Mouse (Mus musculus) forebrain, embryonic 11.5 days (tissue): ENCODE measurements around the gene Gm9918. TPM values are rescaled to one million over a fixed set of nuclear protein-coding genes. Genes with fewer than 3 reads are reported as not detected.
A peak's percentile ranks its signal among the peaks of the same experiment; 100 is the strongest.

Source experiments
- ATAC-seq: fragments of 200-750 bp; cut with Nextera tagmentation; replicated peaks from 2 replicates; pipeline ENCODE4 v1.8.0; 2017; ENCODE audit warnings: moderate TSS enrichment; ENCODE audit not compliant: low FRiP score
- DNase-seq: peaks from one replicate; pipeline ENCODE4 v3.0.0-alpha.2; 2017; ENCODE audit warnings: low spot score
- H3K27ac ChIP-seq: fragments of 300-500 bp; sonication (generic); 2 replicates; pipeline ENCODE4 v1.5.1; 2014; ENCODE audit warnings: low read depth, low read length
- H3K27me3 ChIP-seq: fragments of 300-500 bp; sonication (generic); 2 replicates; pipeline ENCODE4 v1.6.1; 2014; ENCODE audit warnings: mild to moderate bottlenecking, low read length, mixed read lengths; ENCODE audit not compliant: control insufficient read depth, insufficient read depth
- H3K36me3 ChIP-seq: fragments of 300-500 bp; sonication (generic); 2 replicates; pipeline ENCODE4 v1.6.1; 2014; ENCODE audit warnings: mild to moderate bottlenecking, low read length, moderate library complexity, mixed read lengths; ENCODE audit not compliant: control insufficient read depth, insufficient read depth
- H3K4me1 ChIP-seq: fragments of 300-500 bp; sonication (generic); replicated peaks from 2 replicates; pipeline ENCODE4 v1.6.1; 2014; ENCODE audit warnings: low read length, mixed read lengths; ENCODE audit not compliant: control insufficient read depth, insufficient read depth
- H3K4me2 ChIP-seq: fragments of 300-500 bp; sonication (generic); 2 replicates; pipeline ENCODE4 v1.6.1; 2014; ENCODE audit warnings: low read depth, mild to moderate bottlenecking, low read length, moderate library complexity, mixed read lengths; ENCODE audit not compliant: severe bottlenecking
- H3K4me3 ChIP-seq: fragments of 300-500 bp; sonication (generic); 2 replicates; pipeline ENCODE4 v1.5.1; 2014; ENCODE audit warnings: low read depth, low read length
- H3K9ac ChIP-seq: fragments of 300-500 bp; sonication (generic); 2 replicates; pipeline ENCODE4 v1.6.1; 2014; ENCODE audit warnings: low read length
- H3K9me3 ChIP-seq: fragments of 300-500 bp; sonication (generic); 2 replicates; pipeline ENCODE4 v1.6.1; 2016; ENCODE audit warnings: low read length, mixed read lengths; ENCODE audit not compliant: control insufficient read depth
- WGBS: fragments of 180-500 bp; shearing (Covaris S2); extraction: QIAGEN DNeasy Blood & Tissue Kit; methylation state at CpG from one replicate; pipeline ENCODE4 v1.1.7; 2014; 5-methylcytosine and 5-hydroxymethylcytosine counted together
- polyA plus RNA-seq: library from polyadenylated mRNA; unstranded; fragments of >200 nt; fragmentation: Nextera tagmentation; extraction: Ambion mirVana; gene quantifications from 2 replicates; pipeline ENCODE4 v1.2.1, GENCODE M21; 2014

The Gm9918 gene
- polyA plus RNA-seq, 1 experiment from 2014 or later = 0.21 TPM

- H3K36me3 ChIP-seq = peaks cover 12% of the 10 kb centered on the region; the same call in 1 of the 2 replicates
- H3K27me3 ChIP-seq = no peaks in the 10 kb centered on the region
- 0 out of 2 replicates have a peak, but pooled peaks cover 5% of the 10 kb centered on the region for H3K4me1 ChIP-seq
- 30% methylated on average over 13 of the region's 13 CpGs for WGBS
- H3K4me2 ChIP-seq = peak overlapping the region; percentile 87
- H3K27ac ChIP-seq = peak overlapping the region; percentile 51; the same call in 1 of the 2 replicates
- H3K9ac ChIP-seq = peak overlapping the region; percentile 83
- peak overlapping the region; percentile 91 for H3K4me3 ChIP-seq
- ATAC-seq (peak; percentile 37; the same call in 1 of the 2 replicates), DNase-seq (no peak)
- no peaks in the 10 kb centered on the region for H3K9me3 ChIP-seq
Observed at GRCm38 (mm10) chr15:102279783-102280520, 9.6 kb downstream of the Gm9918 start.

- WGBS = 97% methylated on average over 19 of the region's 19 CpGs
- no peaks in the 10 kb centered on the region for H3K27me3 ChIP-seq
- no peak overlapping the region for H3K4me2 ChIP-seq
- no peak overlapping the region for H3K27ac ChIP-seq
- peaks cover 12% of the 10 kb centered on the region; the same call in 1 of the 2 replicates for H3K36me3 ChIP-seq
- H3K9me3 ChIP-seq = no peaks in the 10 kb centered on the region
- DNase-seq (no peak), ATAC-seq (no peak)
- H3K9ac ChIP-seq = no peak overlapping the region
- no peak overlapping the region; the same call in 1 of the 2 replicates for H3K4me3 ChIP-seq
- 0 out of 2 replicates have a peak, but pooled peaks cover 5% of the 10 kb centered on the region for H3K4me1 ChIP-seq
Observed at GRCm38 (mm10) chr15:102280623-102281022, 10.3 kb downstream of the Gm9918 start.

DNA sequence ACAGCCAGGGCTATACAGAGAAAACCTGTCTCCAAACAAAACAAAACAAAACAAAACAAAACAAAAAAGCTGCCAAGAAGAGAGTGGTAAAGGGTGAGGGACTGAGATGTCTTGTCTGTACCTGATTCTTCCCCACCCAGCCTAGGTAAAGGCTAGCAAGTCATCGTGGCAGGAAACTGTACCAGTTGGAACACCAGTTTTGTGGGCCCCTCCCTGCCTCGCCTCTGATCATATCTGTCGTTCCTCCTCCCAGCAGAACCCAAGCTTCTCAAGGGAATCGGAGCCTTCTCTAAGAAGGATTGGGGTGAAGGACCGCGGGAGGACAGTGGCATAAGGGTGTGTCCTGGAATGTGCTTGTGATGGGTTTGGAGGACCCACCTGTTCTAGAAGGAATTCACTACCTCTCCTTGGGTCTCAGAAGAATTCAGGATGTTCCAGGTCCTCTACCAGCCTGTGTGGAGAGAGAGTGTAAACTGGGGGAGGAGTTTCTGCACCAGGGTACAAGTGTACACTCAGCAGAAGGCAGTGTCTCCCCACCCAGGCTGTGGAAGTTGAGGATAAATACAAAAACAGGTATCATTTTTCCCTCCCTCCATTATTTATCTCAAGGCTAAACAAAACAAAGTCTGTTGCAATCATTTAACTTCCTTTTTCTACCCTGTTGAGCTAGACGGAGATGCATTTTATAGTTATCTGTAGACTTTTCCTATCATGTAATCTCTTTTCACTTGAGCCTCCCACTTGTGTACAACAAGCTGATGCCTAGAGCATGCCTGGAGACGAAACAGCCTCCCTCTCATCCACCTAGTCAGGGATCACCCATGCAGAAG, 12.3 kb downstream of the Gm9918 start:
- Histone ChIP-seq H3K4me1 (0 out of 2 replicates have a peak, but pooled peaks cover 5% of the 10 kb centered on the region), H3K27me3 (no peaks in the 10 kb centered on the region), H3K36me3 (peaks cover 12% of the 10 kb centered on the region; the same call in 1 of the 2 replicates), H3K4me2 (no peak overlapping the region), H3K4me3 (no peak overlapping the region), H3K9ac (no peak overlapping the region), H3K27ac (no peak overlapping the region), H3K9me3 (no peaks in the 10 kb centered on the region)
- no peak for DNase-seq
- WGBS = 91% methylated on average over 8 of the region's 8 CpGs
- no peak for ATAC-seq

GRCm38 (mm10) chr15:102283648-102284047, 13.3 kb downstream of the Gm9918 start:
- H3K4me1 ChIP-seq = 0 out of 2 replicates have a peak, but pooled peaks cover 5% of the 10 kb centered on the region
- WGBS = 85% methylated on average over 3 of the region's 3 CpGs
- H3K9me3 ChIP-seq = no peaks in the 10 kb centered on the region
- ATAC-seq (no peak), DNase-seq (no peak)
- H3K4me2 ChIP-seq = no peak overlapping the region
- H3K9ac ChIP-seq = no peak overlapping the region
- H3K36me3 ChIP-seq = peaks cover 12% of the 10 kb centered on the region; the same call in 1 of the 2 replicates
- H3K27me3 ChIP-seq = no peaks in the 10 kb centered on the region
- H3K27ac ChIP-seq = no peak overlapping the region
- no peak overlapping the region for H3K4me3 ChIP-seq

- Histone ChIP-seq H3K27ac (no peak overlapping the region), H3K4me3 (no peak overlapping the region), H3K4me2 (no peak overlapping the region), H3K27me3 (no peaks in the 10 kb centered on the region), H3K9me3 (no peaks in the 10 kb centered on the region), H3K9ac (no peak overlapping the region), H3K4me1 (no peaks in the 10 kb centered on the region), H3K36me3 (no peaks in the 10 kb centered on the region)
- ATAC-seq (no peak), DNase-seq (no peak)
Observed at GRCm38 (mm10) chr15:102287395-102287794, 17.0 kb downstream of the Gm9918 start.

- ATAC-seq = peak; percentile 98
- H3K27ac ChIP-seq = 0 out of 2 replicates have a peak within 1 kb of the TSS, but pooled peaks have one; percentile 18
- peak within 1 kb of the TSS; percentile 78 for H3K4me2 ChIP-seq
- peak within 1 kb of the TSS; percentile 83 for H3K4me3 ChIP-seq
- no peaks in the 10 kb centered on the region for H3K27me3 ChIP-seq
- H3K9me3 ChIP-seq = no peaks in the 10 kb centered on the region
- peaks cover 5% of the 10 kb centered on the region; the same call in 1 of the 2 replicates for H3K4me1 ChIP-seq
- H3K36me3 ChIP-seq = peaks cover 13% of the 10 kb centered on the region; the same call in 1 of the 2 replicates
- DNase-seq = peak; percentile 97
- H3K9ac ChIP-seq = peak within 1 kb of the TSS; percentile 69
- 7% methylated on average over 25 of the region's 25 CpGs for WGBS
Observed at GRCm38 (mm10) chr15:102295633-102296367, 25.4 kb downstream of the Gm9918 start, which contains the start of gene Espl1. Gene Espl1 (plus strand): TSS chr15:102296266.

- 0 out of 2 replicates have a peak overlapping the region, but pooled peaks have one; percentile 18 for H3K27ac ChIP-seq
- H3K4me2 ChIP-seq = peak overlapping the region; percentile 78
- DNase-seq (no peak), ATAC-seq (no peak)
- peaks cover 13% of the 10 kb centered on the region; the same call in 1 of the 2 replicates for H3K36me3 ChIP-seq
- H3K9me3 ChIP-seq = no peaks in the 10 kb centered on the region
- H3K4me1 ChIP-seq = peaks cover 5% of the 10 kb centered on the region; the same call in 1 of the 2 replicates
- H3K4me3 ChIP-seq = peak overlapping the region; percentile 83
- 4% methylated on average over 24 of the region's 24 CpGs for WGBS
- H3K9ac ChIP-seq = peak overlapping the region; percentile 69
- no peaks in the 10 kb centered on the region for H3K27me3 ChIP-seq
Observed at GRCm38 (mm10) chr15:102296368-102297006, 26.1 kb downstream of the Gm9918 start.
